Mouse (Mus musculus): Measurements from ENCODE around the gene Gm8229.
"Not testable (repeated sequence)": the region's sequence is repeated elsewhere in the genome, so short reads cannot be mapped to it uniquely, and the experiment has no call there.

Gene Gm8229

DNA sequence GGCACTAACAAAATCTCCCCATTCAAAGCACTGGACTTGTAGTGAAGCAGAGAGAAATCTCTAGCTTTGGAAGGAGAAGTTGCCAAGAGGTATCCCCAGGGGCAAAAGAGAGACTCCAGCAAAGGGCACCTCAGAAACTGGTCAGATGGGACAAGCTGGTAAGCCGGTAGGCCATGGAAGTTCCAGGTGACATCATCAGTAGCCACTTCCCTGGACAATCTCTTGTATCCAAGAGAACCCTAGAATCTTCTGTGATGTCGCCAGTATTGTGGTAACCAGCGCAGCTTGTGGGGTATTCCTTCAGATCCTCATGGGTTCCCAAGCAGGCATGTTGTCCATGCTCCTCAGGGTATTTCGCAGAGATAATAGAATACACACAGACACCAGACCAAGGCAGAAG is at the start of gene Gm8229:
Gm8229 (plus strand) TSS at position 301 of the 400 bp plus-strand sequence.
- DNase-seq (ENCODE audit: low read depth, low spot score): not testable (repeated sequence)

DNA sequence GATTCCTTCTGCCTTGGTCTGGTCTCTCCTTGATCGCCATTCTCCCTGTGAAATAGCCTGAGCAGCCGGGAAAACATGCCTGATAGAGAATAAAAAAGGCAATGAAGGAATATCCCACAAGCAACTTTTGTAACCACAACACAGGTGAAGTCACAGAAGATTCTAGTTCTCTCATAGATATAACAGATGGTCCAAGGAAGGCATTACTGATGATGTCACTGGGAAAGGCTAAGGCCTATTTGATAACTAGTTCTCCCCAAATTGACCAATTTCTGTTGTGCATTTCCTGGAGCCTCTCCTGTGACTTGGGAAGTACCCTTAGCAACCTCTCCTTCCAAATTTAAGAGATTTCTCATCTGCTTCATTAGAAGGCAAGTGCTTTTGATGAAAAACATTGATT is 26.7 kb upstream of the Gm8229 start, which contains the start of gene Gm5930:
Gm5930 (minus strand) TSS at position 101 of the 400 bp plus-strand sequence.
- DNase-seq (ENCODE audit: low read depth, low spot score): not testable (repeated sequence)

DNA sequence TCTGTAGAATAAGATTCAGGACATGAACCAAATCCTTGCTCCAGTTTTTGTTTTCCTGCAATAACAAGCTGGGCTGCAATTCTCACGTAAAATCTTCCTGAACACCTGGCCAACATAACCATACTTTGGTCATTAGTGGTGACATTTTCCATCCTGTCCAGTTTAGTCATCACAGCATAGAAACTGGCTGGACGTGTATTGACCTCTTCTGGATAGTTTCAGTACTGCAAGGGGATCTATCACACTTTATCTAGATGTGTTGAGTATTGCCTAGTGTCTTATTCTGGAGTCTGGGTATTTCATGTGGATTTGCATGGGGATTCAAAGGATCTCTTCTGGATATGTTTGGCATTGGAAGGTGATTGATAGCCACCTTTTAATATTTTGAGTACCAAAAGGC is 3.7 kb upstream of the Gm8229 start:
- not testable (repeated sequence) for DNase-seq (ENCODE audit: low read depth, low spot score)

DNA sequence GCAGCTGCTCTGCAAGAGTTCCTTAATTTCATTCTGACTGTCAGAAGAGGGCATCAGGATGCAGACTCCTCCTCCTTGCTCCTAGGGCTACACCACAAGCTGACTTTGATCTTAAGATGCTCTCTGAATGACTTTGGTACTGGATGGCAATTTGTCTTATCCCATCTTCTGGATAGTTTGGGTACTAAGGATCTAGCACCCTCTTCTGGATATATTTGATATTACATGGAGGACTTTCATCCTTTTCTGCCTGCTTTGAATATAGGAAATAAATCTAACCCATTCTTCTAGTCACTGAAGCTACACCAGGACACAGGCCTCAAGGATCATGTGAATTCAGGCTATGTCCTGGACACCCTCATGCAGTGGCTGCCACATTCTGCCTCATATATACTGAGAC is 2.9 kb upstream of the Gm8229 start:
- not testable (repeated sequence) for DNase-seq (ENCODE audit: low read depth, low spot score)

DNA sequence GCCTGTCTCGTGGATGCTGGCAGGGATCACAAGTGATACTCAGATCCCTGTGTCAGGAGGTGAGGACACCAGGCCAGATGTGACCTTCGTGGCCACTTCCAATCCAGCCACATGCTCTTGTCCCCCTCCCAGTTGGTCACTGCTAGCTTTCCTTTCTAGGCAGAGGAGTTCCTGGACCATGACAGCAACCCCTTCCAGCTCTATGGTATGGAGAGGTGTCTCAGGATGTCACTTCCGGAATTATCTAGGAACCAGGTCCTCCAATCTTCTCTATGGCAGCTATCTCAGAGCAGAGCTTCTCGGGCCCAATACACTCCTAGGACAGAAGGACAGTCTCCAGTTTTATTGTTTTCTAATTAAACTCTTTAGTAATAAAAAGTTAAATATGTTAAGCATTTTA is 19.1 kb downstream of the Gm8229 start:
- DNase-seq (ENCODE audit: low read depth, low spot score): not testable (repeated sequence)

DNA sequence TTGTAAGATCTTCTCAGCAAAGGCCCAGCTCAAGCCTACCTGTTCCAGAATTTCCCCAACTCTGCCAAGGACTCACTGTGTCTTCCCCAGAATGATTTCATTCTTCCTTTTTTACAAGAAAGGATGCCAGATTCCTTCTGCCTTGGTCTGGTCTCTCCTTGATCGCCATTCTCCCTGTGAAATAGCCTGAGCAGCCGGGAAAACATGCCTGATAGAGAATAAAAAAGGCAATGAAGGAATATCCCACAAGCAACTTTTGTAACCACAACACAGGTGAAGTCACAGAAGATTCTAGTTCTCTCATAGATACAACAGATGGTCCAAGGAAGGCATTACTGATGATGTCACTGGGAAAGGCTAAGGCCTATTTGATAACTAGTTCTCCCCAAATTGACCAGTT is 45.4 kb downstream of the Gm8229 start, which contains the start of gene Gm3371:
Gm3371 (minus strand) TSS at position 101 of the 400 bp plus-strand sequence.
- DNase-seq (ENCODE audit: low read depth, low spot score): not testable (repeated sequence)

All from WW6 (cell line).